Mouse (Mus musculus): ENCODE results near the gene Itih5.

GRCm38 (mm10) chr2:10166635-10167034, 13.3 kb downstream of the Itih5 start:
- TF ChIP-seq CTCF (IDR thresholded peaks at IDR 0.05) (no peak), EP300 (IDR thresholded peaks at IDR 0.05; ENCODE audit: insufficient read depth, low read depth, low read length) (no peak), POLR2A (IDR thresholded peaks at IDR 0.05; ENCODE audit: insufficient read depth, low read depth, low read length) (no peak)
